Mouse (Mus musculus) 3134 (cell line): Measurements from ENCODE around the gene Tfap2b.

Experiments
- DNase-seq: peaks from one replicate; pipeline ENCODE4 v3.0.0-alpha.2; 2011; ENCODE audit warnings: low spot score; ENCODE audit not compliant: insufficient read length; ENCODE audit errors: extremely low read depth

Gene Tfap2b

DNA sequence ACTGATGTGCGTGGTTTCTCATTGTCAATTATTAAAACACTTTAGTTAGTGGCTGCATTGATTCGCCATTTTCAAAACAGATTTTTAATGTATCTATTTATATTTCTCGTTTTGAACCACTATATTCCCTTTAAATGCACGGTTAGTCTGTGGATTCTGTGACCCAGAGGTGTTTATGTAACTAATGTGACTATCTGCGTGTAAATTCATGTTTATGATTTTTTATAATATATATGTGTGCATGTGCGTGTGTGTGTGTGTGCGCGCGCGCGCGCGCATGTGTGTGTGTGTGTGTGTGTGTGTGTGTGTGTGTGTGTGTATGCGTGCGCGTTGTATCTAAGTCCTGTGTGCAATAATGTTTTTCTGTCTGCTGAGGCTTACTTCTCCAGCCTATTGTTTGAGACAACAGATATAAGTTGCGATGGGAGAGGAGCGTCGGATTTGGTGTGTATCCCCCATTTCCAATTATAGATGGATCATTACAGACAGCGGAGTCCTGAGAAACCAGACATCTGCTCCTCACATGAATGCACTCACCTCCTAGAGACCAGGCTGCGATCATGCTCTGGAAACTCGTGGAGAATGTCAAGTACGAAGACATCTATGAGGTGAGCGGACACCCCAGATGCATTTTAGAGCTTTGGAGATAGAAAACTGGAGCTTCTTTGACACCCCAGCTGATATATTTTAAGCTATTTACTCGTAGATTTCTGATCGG lies at the start of gene Tfap2b:
Gene Tfap2b (plus strand): TSS at position 274 of the 718 bp plus-strand sequence.
- DNase-seq, result no peak

GRCm38 (mm10) chr1:19178742-19179397 lies 29.8 kb upstream of the Tfap2b start:
- DNase-seq, result peak; percentile 11

DNA sequence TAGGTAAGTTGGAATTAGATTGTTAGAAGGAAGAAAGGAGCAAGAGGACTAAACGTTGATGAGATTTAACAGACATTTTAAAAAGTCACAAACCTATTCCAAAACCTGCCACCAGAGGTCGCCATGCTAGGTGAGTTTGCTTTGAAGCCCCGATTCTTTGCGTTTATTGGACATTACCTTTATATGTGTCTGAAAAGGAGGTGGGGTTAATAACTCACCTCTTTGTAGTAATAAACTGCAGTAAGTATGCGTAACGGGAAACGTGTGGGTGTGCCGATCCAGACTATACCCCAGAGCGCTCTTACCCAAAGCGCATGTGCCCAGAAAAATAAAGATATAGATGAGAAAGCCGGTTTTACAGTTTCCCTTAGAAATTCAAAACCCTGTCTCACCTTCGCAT lies 3.1 kb upstream of the Tfap2b start:
- no peak for DNase-seq

- no peak for DNase-seq
These were observed 2.5 kb upstream of the Tfap2b start for GRCm38 (mm10) chr1:19206194-19206593.

DNA sequence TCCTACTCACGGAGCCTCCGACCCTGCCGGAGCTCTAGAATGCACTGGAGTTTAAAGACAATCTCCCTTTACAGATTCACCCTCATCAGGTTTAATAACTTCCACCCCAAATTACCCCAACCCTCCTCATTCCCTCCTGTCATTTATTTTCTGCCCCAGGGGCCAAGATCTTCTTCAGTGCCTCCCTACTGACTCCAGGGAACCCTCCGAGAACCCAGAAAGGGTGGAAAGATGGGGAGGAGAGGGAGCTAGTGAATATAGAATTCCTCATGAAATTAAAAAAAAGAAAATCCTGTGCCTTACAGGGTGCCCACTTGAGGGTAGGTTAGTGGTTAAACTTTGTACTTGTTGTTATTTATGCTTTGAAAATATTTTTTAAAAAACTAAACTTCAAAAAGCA lies 1.1 kb upstream of the Tfap2b start:
- DNase-seq, result no peak

GRCm38 (mm10) chr1:19209359-19209745 lies 638 bp downstream of the Tfap2b start:
- DNase-seq, result no peak

DNA sequence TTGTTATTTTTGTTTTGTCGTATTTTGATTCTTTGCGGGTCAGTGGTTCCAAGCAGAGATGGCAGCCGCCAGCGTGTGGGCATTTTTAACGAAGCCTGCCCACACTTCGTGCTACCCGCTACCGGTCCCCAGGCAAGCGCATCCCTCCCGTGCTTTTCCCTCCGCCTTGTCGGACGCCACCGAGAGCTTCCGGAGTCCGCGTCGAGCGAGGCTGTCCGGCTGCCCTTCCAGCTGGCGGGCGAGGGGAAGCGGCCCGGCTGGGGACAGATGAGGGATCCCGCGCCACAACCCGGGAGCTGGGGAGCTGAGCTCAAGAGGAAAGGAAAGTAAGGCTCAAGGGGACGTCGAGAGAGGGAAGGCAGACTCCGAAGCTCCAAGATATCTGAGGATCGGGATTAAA lies 1.1 kb downstream of the Tfap2b start:
- no peak for DNase-seq

DNA sequence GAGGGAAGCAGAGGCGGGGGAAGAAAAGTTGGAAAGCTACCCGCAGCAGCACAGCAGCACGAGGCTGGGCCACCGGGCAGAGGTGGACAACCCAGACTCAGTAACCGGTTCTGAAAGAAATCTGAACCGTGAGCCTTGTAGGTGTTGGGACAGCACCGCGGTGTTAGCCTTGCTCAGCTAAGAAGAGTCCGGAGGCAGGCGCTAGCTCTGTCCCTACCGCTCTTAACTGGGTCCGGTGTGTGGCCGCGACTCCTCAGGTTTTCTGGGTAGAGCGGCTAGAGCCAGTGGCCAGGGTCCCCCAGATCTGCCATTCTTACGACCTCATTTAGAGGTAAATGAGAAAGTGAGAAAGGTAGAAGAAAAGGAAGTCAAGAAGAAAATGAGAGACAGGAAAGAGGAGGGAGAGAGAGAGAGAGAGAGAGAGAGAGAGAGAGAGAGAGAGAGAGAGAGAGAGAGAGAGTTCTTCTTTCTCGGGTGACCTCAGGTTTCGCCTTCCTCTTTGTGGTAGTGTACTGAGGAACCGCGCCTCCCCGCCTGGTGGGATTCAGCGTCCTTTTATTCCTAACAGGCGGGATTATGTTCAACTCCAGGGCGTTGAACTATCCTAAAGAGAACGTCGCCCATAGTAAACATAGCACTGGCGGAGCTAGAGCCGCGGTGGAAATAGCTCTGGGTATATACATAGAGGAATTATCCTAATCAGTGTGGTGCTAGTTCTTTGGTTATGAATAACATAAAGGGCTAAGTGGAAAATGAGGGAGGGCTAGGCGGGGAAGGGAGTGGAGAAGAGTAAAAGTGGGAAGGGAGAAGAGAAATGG lies 1.7 kb downstream of the Tfap2b start:
- DNase-seq, result no peak

DNA sequence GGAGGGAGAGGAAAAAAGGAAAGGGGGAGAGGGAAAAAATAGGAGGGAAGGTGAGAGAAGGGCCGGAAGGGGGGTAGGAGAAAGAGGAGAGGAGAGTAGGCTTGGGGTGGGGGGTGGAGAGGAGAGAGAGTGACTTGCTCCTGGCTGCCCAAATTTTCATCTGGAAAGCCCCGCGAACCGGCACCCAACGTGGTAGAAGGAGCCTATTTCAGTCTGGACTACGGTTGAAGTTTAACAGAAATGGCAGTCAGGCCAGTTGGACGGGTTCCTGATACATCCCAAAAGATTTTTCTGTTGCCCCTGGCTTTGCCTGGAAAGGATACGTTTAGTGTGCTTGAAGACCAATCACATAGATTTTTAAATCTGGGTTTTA lies 2.3 kb downstream of the Tfap2b start:
- DNase-seq, result no peak

DNA sequence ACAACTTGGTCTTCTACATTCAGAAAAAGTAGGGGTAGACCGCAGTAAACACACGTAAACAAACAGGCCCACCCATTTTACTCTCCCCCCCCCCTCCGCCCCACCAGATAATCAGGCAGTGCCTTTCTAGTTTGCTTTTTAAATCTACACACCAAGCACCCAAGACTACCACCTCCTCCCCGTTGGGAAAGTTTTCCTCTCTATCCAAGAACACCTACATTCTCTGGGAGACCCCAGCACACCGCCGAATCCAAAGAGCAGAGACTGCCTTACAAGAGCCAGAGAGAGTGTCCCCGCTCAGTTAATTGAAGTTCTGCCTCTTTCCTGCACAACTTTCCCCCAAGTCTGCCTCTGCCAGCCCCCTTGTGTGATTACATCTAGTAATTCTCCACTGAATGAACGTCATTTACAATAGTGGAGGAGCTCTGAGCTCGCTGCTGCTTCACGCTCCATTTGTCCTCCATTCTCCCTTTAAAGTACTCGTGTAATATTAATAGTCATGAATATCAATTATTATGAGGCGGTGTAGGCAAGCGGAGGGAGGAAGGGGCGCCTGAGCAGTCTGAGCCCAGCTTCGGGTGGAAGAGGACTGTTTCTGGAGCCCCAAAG lies 2.9 kb downstream of the Tfap2b start:
- no peak for DNase-seq

- DNase-seq, result no peak
These were observed 4.0 kb downstream of the Tfap2b start for GRCm38 (mm10) chr1:19212691-19213090.

GRCm38 (mm10) chr1:19213171-19213570 lies 4.5 kb downstream of the Tfap2b start:
- DNase-seq, result no peak

DNA sequence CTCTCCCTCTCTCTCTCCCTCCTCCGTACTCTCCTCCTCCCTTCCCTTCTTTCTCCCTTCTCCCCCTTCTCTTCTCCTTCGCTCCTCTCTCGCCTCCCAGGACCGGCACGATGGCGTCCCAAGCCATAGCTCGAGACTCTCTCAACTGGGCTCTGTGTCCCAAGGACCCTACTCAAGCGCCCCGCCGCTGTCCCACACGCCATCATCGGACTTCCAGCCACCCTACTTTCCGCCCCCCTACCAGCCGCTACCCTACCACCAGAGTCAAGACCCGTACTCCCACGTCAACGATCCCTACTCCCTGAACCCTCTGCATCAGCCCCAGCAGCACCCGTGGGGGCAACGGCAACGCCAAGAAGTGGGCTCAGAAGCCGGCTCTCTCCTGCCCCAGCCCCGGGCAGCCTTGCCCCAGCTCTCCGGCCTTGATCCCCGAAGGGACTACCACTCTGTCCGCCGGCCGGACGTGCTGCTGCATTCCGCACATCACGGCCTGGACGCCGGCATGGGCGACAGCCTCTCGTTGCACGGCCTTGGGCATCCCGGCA lies 5.2 kb downstream of the Tfap2b start:
- no peak for DNase-seq

DNA sequence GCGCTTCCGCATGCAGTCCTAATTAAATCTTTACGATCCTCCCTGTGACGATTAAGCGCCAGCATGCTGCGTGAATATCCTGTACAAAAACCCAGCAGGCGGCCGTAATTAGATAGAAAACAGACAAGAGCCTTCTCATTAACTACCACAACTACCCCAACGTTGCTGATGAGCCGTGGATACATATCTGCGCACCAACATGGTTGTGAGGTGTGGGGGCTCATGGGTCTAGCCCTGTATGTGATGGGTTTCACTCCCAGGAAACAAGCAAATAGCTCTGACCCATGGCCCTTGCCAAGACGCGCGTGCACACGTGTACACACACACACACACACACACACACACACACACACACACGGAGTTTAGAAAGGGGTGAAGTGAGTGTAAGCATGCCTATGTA lies 8.7 kb downstream of the Tfap2b start:
- DNase-seq, result no peak

DNA sequence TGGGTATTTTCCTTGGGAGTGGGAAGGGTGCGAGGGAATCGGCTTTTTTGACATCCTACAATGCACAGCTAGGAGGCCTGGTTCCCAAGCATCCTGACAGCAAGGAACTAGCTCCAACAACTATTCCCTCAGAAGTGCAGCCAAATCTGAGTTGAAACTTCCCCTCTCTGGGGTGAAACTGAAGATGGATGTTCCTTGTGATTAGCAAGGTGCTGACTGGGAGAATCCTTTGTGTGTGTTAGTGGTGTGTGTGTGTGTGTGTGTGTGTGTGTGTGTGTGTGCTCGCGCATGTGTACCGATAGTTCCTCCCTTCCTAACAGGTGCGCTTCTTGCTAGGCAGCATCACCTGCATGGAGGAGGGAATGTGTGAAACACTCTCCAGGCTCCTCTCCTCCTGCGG lies 9.5 kb downstream of the Tfap2b start:
- no peak for DNase-seq

- no peak for DNase-seq
These were observed 10.7 kb downstream of the Tfap2b start for GRCm38 (mm10) chr1:19219381-19219780.

GRCm38 (mm10) chr1:19220564-19220963 lies 11.8 kb downstream of the Tfap2b start:
- no peak for DNase-seq

DNA sequence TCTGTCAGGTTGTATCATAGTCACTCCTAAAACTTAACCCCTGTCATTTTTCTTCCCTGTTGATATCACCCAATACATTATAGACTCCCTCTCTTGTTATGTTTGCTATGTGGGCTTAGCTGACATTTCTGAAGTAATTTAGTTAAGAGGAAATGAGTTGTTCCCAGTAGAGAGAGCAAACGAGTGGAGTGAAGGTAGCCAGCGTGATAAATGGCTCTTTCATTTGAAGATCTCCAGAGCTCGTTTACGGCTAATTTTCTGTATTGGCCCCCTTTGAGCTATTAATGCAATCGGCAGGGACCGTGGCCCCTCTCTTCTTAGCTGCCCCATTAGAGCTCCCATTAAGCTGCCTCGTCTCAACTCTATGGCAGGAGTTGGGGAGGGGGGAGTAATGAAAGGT lies 12.9 kb downstream of the Tfap2b start:
- DNase-seq, result no peak

GRCm38 (mm10) chr1:19226699-19227098 lies 18.0 kb downstream of the Tfap2b start:
- DNase-seq, result no peak

GRCm38 (mm10) chr1:19230926-19231573 lies 22.3 kb downstream of the Tfap2b start:
- DNase-seq, result no peak
